Mouse (Mus musculus) E14TG2a.4 (cell line): ENCODE measurements around the gene Tenm2.

Experiments used
- CTCF ChIP-seq: conservative IDR thresholded peaks from 2 replicates; pipeline ENCODE4 v1.5.1; 2014; ENCODE audit warnings: low read length
- NANOG ChIP-seq: IDR thresholded peaks from 2 replicates; pipeline ENCODE4 v1.6.1; 2014; ENCODE audit warnings: borderline replicate concordance, low read length, mixed read lengths

DNA sequence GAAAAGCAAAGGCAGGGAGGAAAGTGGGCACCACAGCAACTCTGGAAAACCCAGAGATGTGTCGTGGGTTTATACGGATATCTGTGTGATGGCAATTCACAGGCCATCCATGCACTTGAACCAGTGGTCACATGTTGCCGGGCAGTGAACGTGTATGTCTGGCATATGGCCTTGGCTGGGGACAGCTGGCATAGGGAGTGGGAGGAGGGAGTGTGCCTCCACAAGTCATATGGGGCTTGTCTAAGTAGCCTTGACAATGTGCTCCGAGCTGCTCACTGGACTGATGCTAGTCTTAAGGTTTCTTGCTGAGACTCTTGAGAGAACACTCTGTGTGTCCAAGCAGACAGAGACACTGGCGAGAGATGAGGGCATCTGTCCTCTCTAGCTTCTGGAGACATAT lies 743.5 kb downstream of the Tenm2 start:
- TF ChIP-seq CTCF (no peak), NANOG (no peak)
